Mouse (Mus musculus) embryonic facial prominence, embryonic 11.5 days (tissue): Measurements from ENCODE around the gene Tmem132b. TPM values are rescaled to one million over a fixed set of nuclear protein-coding genes. Genes with fewer than 3 reads are reported as not detected.

Source experiments
- ATAC-seq: fragments of 200-750 bp; cut with Nextera tagmentation; replicated peaks from 2 replicates; pipeline ENCODE4 v1.8.0; 2017; ENCODE audit warnings: low read depth; ENCODE audit not compliant: insufficient number of reproducible peaks, low FRiP score, low TSS enrichment
- DNase-seq: peaks from one replicate; pipeline ENCODE4 v3.0.0-alpha.2; 2015; ENCODE audit warnings: low spot score
- H3K27ac ChIP-seq: fragments of 300-500 bp; sonication (generic); replicated peaks from 2 replicates; pipeline ENCODE4 v1.5.1; 2014; ENCODE audit warnings: mild to moderate bottlenecking, low read depth, low read length, control low read depth
- H3K27me3 ChIP-seq: fragments of 300-500 bp; sonication (generic); 2 replicates; pipeline ENCODE4 v1.6.1; 2014; ENCODE audit warnings: mild to moderate bottlenecking, low read length, moderate library complexity, mixed read lengths; ENCODE audit not compliant: control insufficient read depth, insufficient read depth
- H3K36me3 ChIP-seq: fragments of 300-500 bp; sonication (generic); replicated peaks from 2 replicates; pipeline ENCODE4 v1.6.1; 2014; ENCODE audit warnings: low read depth, mild to moderate bottlenecking, low read length, moderate library complexity, mixed read lengths; ENCODE audit not compliant: control insufficient read depth, insufficient read depth
- H3K4me1 ChIP-seq: fragments of 300-500 bp; sonication (generic); 2 replicates; pipeline ENCODE4 v1.6.1; 2014; ENCODE audit warnings: low read length, mixed read lengths; ENCODE audit not compliant: control insufficient read depth, insufficient read depth
- H3K4me2 ChIP-seq: fragments of 300-500 bp; sonication (generic); 2 replicates; pipeline ENCODE4 v1.6.1; 2014; ENCODE audit warnings: low read depth, mild to moderate bottlenecking, control low read depth, low read length, moderate library complexity
- H3K4me3 ChIP-seq: fragments of 300-500 bp; sonication (generic); 2 replicates; pipeline ENCODE4 v1.5.1; 2014; ENCODE audit warnings: low read depth, low read length, control low read depth
- H3K9ac ChIP-seq: fragments of 300-500 bp; sonication (generic); replicated peaks from 2 replicates; pipeline ENCODE4 v1.6.1; 2014; ENCODE audit warnings: mild to moderate bottlenecking, control low read depth, low read length
- H3K9me3 ChIP-seq: fragments of 300-500 bp; sonication (generic); replicated peaks from 2 replicates; pipeline ENCODE4 v1.6.1; 2016; ENCODE audit warnings: mild to moderate bottlenecking, low read length, inconsistent platforms, mixed read lengths; ENCODE audit not compliant: control insufficient read depth
- WGBS: fragments of 180-500 bp; shearing (Covaris S2); extraction: QIAGEN DNeasy Blood & Tissue Kit; methylation state at CpG from one replicate; pipeline ENCODE4 v1.1.7; 2014; 5-methylcytosine and 5-hydroxymethylcytosine counted together
- polyA plus RNA-seq: library from polyadenylated mRNA; unstranded; fragments of >200 nt; fragmentation: Nextera tagmentation; extraction: Ambion mirVana; gene quantifications from 2 replicates; pipeline ENCODE4 v1.2.1, GENCODE M21; 2014

Gene Tmem132b
- polyA plus RNA-seq, 1 experiment from 2014 or later, result 0.13 TPM

DNA sequence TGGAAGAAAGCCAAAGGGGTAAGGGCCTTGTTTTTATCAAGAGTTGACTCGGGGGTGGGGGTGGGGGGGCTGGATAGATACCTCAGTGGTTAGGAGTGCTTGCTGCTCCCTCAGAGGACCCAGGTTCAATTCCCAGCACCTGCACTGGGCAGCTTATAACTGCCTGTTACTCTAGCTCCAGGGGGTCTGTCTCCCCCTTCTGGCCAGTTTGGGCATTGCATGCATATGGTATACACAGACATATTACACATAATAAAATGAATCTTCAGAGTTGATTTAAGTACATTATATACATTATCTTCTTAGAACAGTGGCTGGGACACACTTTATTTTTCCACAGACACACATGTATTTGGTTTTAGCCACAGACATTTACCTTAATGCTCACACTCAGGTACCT lies 202.2 kb downstream of the Tmem132b start:
- Histone ChIP-seq H3K9me3 (no peaks in the 10 kb centered on the region), H3K4me2 (no peak overlapping the region), H3K4me3 (no peak overlapping the region), H3K36me3 (no peaks in the 10 kb centered on the region), H3K9ac (no peak overlapping the region), H3K4me1 (no peaks in the 10 kb centered on the region), H3K27me3 (no peaks in the 10 kb centered on the region), H3K27ac (no peak overlapping the region)
- DNase-seq (no peak), ATAC-seq (no peak)
- WGBS, result 92% methylated on average over 1 of the region's 1 CpGs

GRCm38 (mm10) chr5:125737105-125737504 lies 205.5 kb downstream of the Tmem132b start:
- 0 out of 2 replicates have a peak, but pooled peaks have one; percentile 62 for ATAC-seq
- DNase-seq, result peak; percentile 5
- 51% methylated on average over 9 of the region's 9 CpGs for WGBS

GRCm38 (mm10) chr5:125743503-125743902 lies 211.9 kb downstream of the Tmem132b start:
- ATAC-seq (no peak), DNase-seq (no peak)
- no peak overlapping the region for H3K27ac ChIP-seq
- no peak overlapping the region for H3K9ac ChIP-seq
- no peaks in the 10 kb centered on the region for H3K27me3 ChIP-seq
- 78% methylated on average over 6 of the region's 6 CpGs for WGBS
- H3K4me1 ChIP-seq, result no peaks in the 10 kb centered on the region
- H3K4me3 ChIP-seq, result no peak overlapping the region
- no peak overlapping the region for H3K4me2 ChIP-seq
- no peaks in the 10 kb centered on the region for H3K9me3 ChIP-seq
- no peaks in the 10 kb centered on the region for H3K36me3 ChIP-seq

More at GRCm38 (mm10) chr5:125737105-125737504, 205.5 kb downstream of the Tmem132b start:
- Histone ChIP-seq H3K9me3 (no peaks in the 10 kb centered on the region), H3K4me3 (no peak overlapping the region), H3K4me1 (no peaks in the 10 kb centered on the region), H3K27me3 (no peaks in the 10 kb centered on the region), H3K36me3 (no peaks in the 10 kb centered on the region), H3K4me2 (no peak overlapping the region), H3K27ac (no peak overlapping the region), H3K9ac (no peak overlapping the region)

DNA sequence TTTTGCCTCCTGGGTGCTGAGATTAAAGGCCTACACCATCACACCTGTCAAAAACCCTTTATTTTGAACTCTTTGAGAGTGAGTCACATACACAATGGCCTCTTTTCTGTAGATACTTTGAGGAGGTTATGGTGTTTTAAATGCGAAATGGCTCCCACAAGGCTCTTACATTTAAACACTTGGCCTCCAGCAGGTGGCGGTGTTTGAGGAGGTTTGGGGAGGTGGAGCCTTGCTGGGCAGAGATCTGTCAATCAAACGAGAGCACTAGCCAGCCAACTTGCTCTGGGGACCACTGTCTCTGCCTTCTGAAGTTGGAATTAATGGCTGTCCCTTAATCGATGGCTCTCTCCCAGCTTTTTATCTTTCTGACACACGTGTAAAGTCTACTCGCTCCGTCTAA lies 214.2 kb downstream of the Tmem132b start:
- peak; percentile 16 for DNase-seq
- no peak overlapping the region for H3K4me2 ChIP-seq
- H3K36me3 ChIP-seq, result no peaks in the 10 kb centered on the region
- H3K27ac ChIP-seq, result no peak overlapping the region
- no peaks in the 10 kb centered on the region for H3K4me1 ChIP-seq
- H3K27me3 ChIP-seq, result no peaks in the 10 kb centered on the region
- no peak overlapping the region for H3K4me3 ChIP-seq
- no peaks in the 10 kb centered on the region for H3K9me3 ChIP-seq
- 64% methylated on average over 7 of the region's 7 CpGs for WGBS
- no peak overlapping the region for H3K9ac ChIP-seq
- ATAC-seq, result no peak

GRCm38 (mm10) chr5:125751481-125751880 lies 219.9 kb downstream of the Tmem132b start:
- DNase-seq, result no peak
- WGBS, result 79% methylated on average over 5 of the region's 5 CpGs

GRCm38 (mm10) chr5:125752546-125752945 lies 221.0 kb downstream of the Tmem132b start:
- Histone ChIP-seq H3K27me3 (no peaks in the 10 kb centered on the region), H3K36me3 (no peaks in the 10 kb centered on the region), H3K9me3 (no peaks in the 10 kb centered on the region; the same call in 1 of the 2 replicates), H3K27ac (no peak overlapping the region), H3K4me2 (no peak overlapping the region), H3K4me1 (no peaks in the 10 kb centered on the region), H3K9ac (no peak overlapping the region), H3K4me3 (no peak overlapping the region)
- no peak for DNase-seq
- 77% methylated on average over 5 of the region's 5 CpGs for WGBS
- ATAC-seq, result no peak

More at GRCm38 (mm10) chr5:125751481-125751880, 219.9 kb downstream of the Tmem132b start:
- H3K4me2 ChIP-seq, result no peak overlapping the region
- H3K9me3 ChIP-seq, result no peaks in the 10 kb centered on the region; the same call in 1 of the 2 replicates
- H3K27me3 ChIP-seq, result no peaks in the 10 kb centered on the region
- H3K4me1 ChIP-seq, result no peaks in the 10 kb centered on the region
- H3K36me3 ChIP-seq, result no peaks in the 10 kb centered on the region
- H3K9ac ChIP-seq, result no peak overlapping the region
- no peak overlapping the region for H3K4me3 ChIP-seq
- no peak overlapping the region for H3K27ac ChIP-seq
- ATAC-seq, result no peak

GRCm38 (mm10) chr5:125756987-125757530 lies 225.5 kb downstream of the Tmem132b start:
- H3K4me1 ChIP-seq, result no peaks in the 10 kb centered on the region
- DNase-seq (no peak), ATAC-seq (no peak)
- H3K9me3 ChIP-seq, result no peaks in the 10 kb centered on the region; the same call in 1 of the 2 replicates
- no peaks in the 10 kb centered on the region for H3K36me3 ChIP-seq
- no peak overlapping the region for H3K9ac ChIP-seq
- H3K27me3 ChIP-seq, result no peaks in the 10 kb centered on the region
- no peak overlapping the region for H3K4me2 ChIP-seq
- H3K4me3 ChIP-seq, result no peak overlapping the region
- 82% methylated on average over 7 of the region's 7 CpGs for WGBS
- no peak overlapping the region for H3K27ac ChIP-seq

DNA sequence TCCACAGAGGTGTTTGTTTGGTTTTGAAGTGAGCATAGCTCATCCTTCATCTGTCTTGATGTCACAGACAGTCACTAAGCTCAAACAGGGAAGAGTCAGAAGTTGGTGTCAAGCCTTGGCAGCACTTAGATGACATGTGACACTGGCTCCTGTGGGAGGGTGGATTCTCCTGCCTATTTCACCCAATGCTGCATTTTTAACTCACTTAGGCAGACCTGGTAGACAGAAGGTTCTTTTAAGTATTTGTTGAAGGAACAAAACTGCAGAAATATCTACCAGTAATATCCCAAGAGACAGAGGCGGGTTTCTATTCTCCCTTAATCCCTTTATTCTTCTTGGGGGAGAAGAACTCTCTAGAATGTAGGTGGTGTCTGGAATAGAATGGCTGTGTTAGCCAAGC lies 226.9 kb downstream of the Tmem132b start:
- no peaks in the 10 kb centered on the region for H3K36me3 ChIP-seq
- ATAC-seq (no peak), DNase-seq (no peak)
- no peak overlapping the region for H3K4me3 ChIP-seq
- H3K27me3 ChIP-seq, result no peaks in the 10 kb centered on the region
- H3K9ac ChIP-seq, result no peak overlapping the region
- WGBS, result 72% methylated on average over 1 of the region's 1 CpGs
- H3K4me2 ChIP-seq, result no peak overlapping the region
- no peaks in the 10 kb centered on the region; the same call in 1 of the 2 replicates for H3K9me3 ChIP-seq
- H3K4me1 ChIP-seq, result no peaks in the 10 kb centered on the region
- H3K27ac ChIP-seq, result no peak overlapping the region
